Mouse (Mus musculus) heart, adult 2 months (tissue): ENCODE results near the gene Gm49318.

ENCODE experiments used
- EP300 ChIP-seq: fragments of 200-500 bp; IDR thresholded peaks from 2 replicates; pipeline ENCODE4 v1.6.1; 2011; ENCODE audit warnings: low read depth, low read length, control low read depth; ENCODE audit not compliant: insufficient read depth
- POLR2A ChIP-seq: fragments of 200-500 bp; IDR thresholded peaks from 2 replicates; pipeline ENCODE4 v1.6.1; 2011; ENCODE audit warnings: mild to moderate bottlenecking, low read depth, low read length, control low read depth; ENCODE audit not compliant: insufficient read depth

DNA sequence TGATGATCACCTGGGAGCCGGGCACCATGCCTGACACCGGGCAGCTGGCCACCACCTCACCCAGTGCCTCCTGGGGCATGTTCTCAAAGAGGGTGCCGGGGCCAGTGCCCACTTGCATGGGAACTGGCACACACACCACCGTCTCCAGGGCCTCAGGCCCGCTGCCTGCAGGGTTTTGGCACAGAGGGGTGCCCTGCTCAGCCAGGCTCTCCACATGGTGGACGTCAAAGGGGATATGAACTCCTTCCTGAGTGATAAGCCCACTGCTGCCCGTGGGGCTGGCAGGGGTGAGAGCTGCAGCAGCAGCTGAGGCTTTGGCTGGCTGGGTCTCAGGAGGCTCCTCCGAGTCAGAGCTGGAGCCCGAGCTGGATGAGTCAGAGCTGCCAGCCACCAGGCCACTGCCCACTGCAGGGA is 13.0 kb downstream of the Gm49318 start:
- TF ChIP-seq EP300 (no peak), POLR2A (no peak)
